Mouse (Mus musculus): ENCODE data around the gene A630076J17Rik.

DNA sequence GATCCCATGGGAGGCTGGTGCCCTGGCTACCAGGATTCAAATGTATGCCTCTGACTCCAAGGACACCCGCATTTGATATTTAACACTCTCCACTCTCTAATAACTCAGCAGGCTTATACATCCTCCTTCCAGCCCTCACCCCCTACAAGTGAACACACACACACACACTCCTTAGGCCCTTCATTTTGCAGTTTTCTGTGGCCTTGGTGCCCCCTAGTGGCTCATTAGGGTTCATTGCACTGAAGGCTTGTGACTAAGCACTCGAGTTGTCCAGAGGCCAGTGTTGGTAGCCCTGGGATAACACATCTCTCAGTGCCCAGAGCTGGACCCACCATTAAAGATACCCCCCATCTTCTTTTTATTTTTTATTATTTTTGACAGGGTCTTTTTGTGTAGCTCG, 43.4 kb downstream of the A630076J17Rik start:
- peak; percentile 91 for TF ChIP-seq CTCF (conservative IDR thresholded peaks at IDR 0.05; ENCODE audit: insufficient read depth, insufficient read length, low read depth, low read length)
- TF ChIP-seq POLR2A (IDR thresholded peaks at IDR 0.05; ENCODE audit: low read depth, low read length), result no peak
